Mouse (Mus musculus): ENCODE results near the gene Fgfr2. TPM values are rescaled to one million over a fixed set of nuclear protein-coding genes. Genes with fewer than 3 reads are reported as not detected.

Gene Fgfr2
- polyA plus RNA-seq, 1 experiment from 2014 or later: 133 TPM

- WGBS: 61% methylated on average over 8 of the region's 8 CpGs
- ATAC-seq (ENCODE audit: low FRiP score, low TSS enrichment): no peak
- no peak overlapping the region for H3K27ac ChIP-seq (ENCODE audit: low read depth, low read length)
Measured at GRCm38 (mm10) chr7:131187047-131187446, 1936.1 kb downstream of the Fgfr2 start.

DNA sequence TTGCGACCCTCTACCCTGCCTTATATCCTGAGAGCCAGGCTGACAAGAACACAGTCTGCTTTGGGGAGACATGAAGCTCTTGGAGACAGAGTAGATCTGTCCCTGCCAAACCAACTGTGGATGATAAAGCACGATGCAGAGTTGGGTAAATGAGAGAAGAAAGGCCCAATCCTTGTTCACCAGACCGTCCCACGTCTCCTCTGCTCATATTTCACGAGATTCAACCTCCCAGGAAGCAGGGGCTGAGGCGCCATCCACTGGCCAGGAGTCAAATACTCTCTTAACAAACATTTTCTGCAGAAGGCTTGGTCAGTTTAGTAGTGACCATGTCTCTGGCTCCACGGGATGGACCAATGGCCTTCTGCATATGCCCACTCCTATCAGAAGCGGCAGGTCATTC, 1938.8 kb downstream of the Fgfr2 start:
- Histone ChIP-seq H3K4me1 (ENCODE audit: control insufficient read depth, insufficient read depth, low read length) (no peaks in the 10 kb centered on the region), H3K27ac (ENCODE audit: low read depth, low read length) (no peak overlapping the region), H3K36me3 (ENCODE audit: control insufficient read depth, insufficient read depth, low read length) (no peaks in the 10 kb centered on the region), H3K4me3 (ENCODE audit: low read length) (no peak overlapping the region), H3K9ac (ENCODE audit: low read depth, low read length) (no peak overlapping the region), H3K27me3 (ENCODE audit: control insufficient read depth, insufficient read depth, low read length) (no peaks in the 10 kb centered on the region), H3K4me2 (replicated peaks; ENCODE audit: low read depth, low read length) (no peak overlapping the region), H3K9me3 (ENCODE audit: control insufficient read depth, low read length) (no peaks in the 10 kb centered on the region)
- 41% methylated on average over 8 of the region's 8 CpGs for WGBS
- peak; percentile 60; the same call in 1 of the 2 replicates for ATAC-seq (ENCODE audit: low FRiP score, low TSS enrichment)

More at GRCm38 (mm10) chr7:131187047-131187446, 1936.1 kb downstream of the Fgfr2 start:
- Histone ChIP-seq H3K9ac (ENCODE audit: low read depth, low read length) (no peak overlapping the region), H3K27me3 (ENCODE audit: control insufficient read depth, insufficient read depth, low read length) (no peaks in the 10 kb centered on the region), H3K36me3 (ENCODE audit: control insufficient read depth, insufficient read depth, low read length) (no peaks in the 10 kb centered on the region), H3K9me3 (ENCODE audit: control insufficient read depth, low read length) (no peaks in the 10 kb centered on the region), H3K4me3 (ENCODE audit: low read length) (no peak overlapping the region), H3K4me2 (replicated peaks; ENCODE audit: low read depth, low read length) (no peak overlapping the region), H3K4me1 (ENCODE audit: control insufficient read depth, insufficient read depth, low read length) (no peaks in the 10 kb centered on the region)

DNA sequence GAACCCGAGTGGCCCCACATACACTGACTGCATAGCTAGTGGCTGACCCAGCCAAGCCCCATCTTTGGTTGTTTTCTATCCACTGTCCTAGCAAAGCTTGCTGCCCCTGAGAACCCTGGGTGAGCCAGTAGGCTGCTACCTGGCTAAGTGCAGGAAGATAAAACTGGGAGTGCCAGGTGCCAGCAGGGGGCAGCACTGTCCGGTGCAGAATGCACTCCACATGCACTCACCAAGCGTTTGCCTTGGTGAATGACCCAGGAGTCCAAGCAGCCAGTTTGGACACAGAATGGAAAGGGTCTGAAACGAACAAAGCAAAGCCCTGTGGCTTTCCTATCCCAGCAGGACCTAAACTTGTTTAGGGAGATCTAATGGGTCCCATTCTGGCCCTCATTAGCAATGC, 1940.5 kb downstream of the Fgfr2 start:
- Histone ChIP-seq H3K4me2 (replicated peaks; ENCODE audit: low read depth, low read length) (no peak overlapping the region), H3K27ac (ENCODE audit: low read depth, low read length) (no peak overlapping the region), H3K4me3 (ENCODE audit: low read length) (no peak overlapping the region), H3K36me3 (ENCODE audit: control insufficient read depth, insufficient read depth, low read length) (no peaks in the 10 kb centered on the region), H3K27me3 (ENCODE audit: control insufficient read depth, insufficient read depth, low read length) (no peaks in the 10 kb centered on the region), H3K9me3 (ENCODE audit: control insufficient read depth, low read length) (no peaks in the 10 kb centered on the region), H3K9ac (ENCODE audit: low read depth, low read length) (no peak overlapping the region), H3K4me1 (ENCODE audit: control insufficient read depth, insufficient read depth, low read length) (no peaks in the 10 kb centered on the region)
- WGBS: 53% methylated on average over 4 of the region's 4 CpGs
- no peak for ATAC-seq (ENCODE audit: low FRiP score, low TSS enrichment)

DNA sequence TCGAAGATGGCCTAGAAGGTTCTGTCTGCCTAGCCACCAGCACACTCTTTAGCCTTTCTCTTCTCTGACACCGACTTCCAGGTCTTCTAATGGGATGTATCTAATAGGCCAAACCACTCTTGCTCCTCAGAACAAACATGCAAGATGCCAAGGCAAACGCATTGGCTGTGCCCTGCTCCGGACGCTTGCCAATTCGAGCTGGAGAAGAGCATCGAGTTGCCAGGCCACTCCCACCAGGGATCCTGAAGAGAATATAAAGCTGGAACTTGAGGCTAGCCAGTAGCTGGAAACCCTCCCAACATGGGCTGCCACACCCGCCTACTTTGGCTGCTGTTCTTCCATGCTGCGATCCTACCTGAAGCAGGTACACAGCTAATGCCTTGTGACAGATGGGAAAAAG, 1949.0 kb downstream of the Fgfr2 start, which contains the start of gene 5430419D17Rik:
5430419D17Rik (plus strand) TSS at position 282 of the 400 bp plus-strand sequence.
- Histone ChIP-seq H3K36me3 (ENCODE audit: control insufficient read depth, insufficient read depth, low read length) (no peaks in the 10 kb centered on the region), H3K9ac (ENCODE audit: low read depth, low read length) (no peak within 1 kb of the TSS), H3K4me1 (ENCODE audit: control insufficient read depth, insufficient read depth, low read length) (no peaks in the 10 kb centered on the region), H3K4me3 (ENCODE audit: low read length) (no peak within 1 kb of the TSS), H3K27me3 (ENCODE audit: control insufficient read depth, insufficient read depth, low read length) (no peaks in the 10 kb centered on the region), H3K27ac (ENCODE audit: low read depth, low read length) (no peak within 1 kb of the TSS), H3K9me3 (ENCODE audit: control insufficient read depth, low read length) (no peaks in the 10 kb centered on the region), H3K4me2 (replicated peaks; ENCODE audit: low read depth, low read length) (no peak within 1 kb of the TSS)
- ATAC-seq (ENCODE audit: low FRiP score, low TSS enrichment): no peak
- WGBS: 90% methylated on average over 9 of the region's 9 CpGs

- H3K4me2 ChIP-seq (replicated peaks; ENCODE audit: low read depth, low read length): no peak overlapping the region
- ATAC-seq (ENCODE audit: low FRiP score, low TSS enrichment): no peak
- 35% methylated on average over 2 of the region's 2 CpGs for WGBS
- H3K36me3 ChIP-seq (ENCODE audit: control insufficient read depth, insufficient read depth, low read length): no peaks in the 10 kb centered on the region
- no peaks in the 10 kb centered on the region for H3K9me3 ChIP-seq (ENCODE audit: control insufficient read depth, low read length)
- no peaks in the 10 kb centered on the region for H3K4me1 ChIP-seq (ENCODE audit: control insufficient read depth, insufficient read depth, low read length)
- no peak overlapping the region for H3K4me3 ChIP-seq (ENCODE audit: low read length)
- no peak overlapping the region for H3K27ac ChIP-seq (ENCODE audit: low read depth, low read length)
- no peak overlapping the region for H3K9ac ChIP-seq (ENCODE audit: low read depth, low read length)
- H3K27me3 ChIP-seq (ENCODE audit: control insufficient read depth, insufficient read depth, low read length): no peaks in the 10 kb centered on the region
Measured at GRCm38 (mm10) chr7:131169099-131169498, 1954.1 kb downstream of the Fgfr2 start.

- WGBS: 76% methylated on average over 3 of the region's 3 CpGs
Measured at GRCm38 (mm10) chr7:131167771-131168170, 1955.4 kb downstream of the Fgfr2 start.

GRCm38 (mm10) chr7:131162251-131162650, 1960.9 kb downstream of the Fgfr2 start:
- no peak for ATAC-seq (ENCODE audit: low FRiP score, low TSS enrichment)
- H3K36me3 ChIP-seq (ENCODE audit: control insufficient read depth, insufficient read depth, low read length): no peaks in the 10 kb centered on the region

More at GRCm38 (mm10) chr7:131167771-131168170, 1955.4 kb downstream of the Fgfr2 start:
- no peak overlapping the region for H3K4me2 ChIP-seq (replicated peaks; ENCODE audit: low read depth, low read length)
- no peak for ATAC-seq (ENCODE audit: low FRiP score, low TSS enrichment)
- no peak overlapping the region for H3K27ac ChIP-seq (ENCODE audit: low read depth, low read length)
- no peaks in the 10 kb centered on the region for H3K9me3 ChIP-seq (ENCODE audit: control insufficient read depth, low read length)
- no peak overlapping the region for H3K4me3 ChIP-seq (ENCODE audit: low read length)
- no peak overlapping the region for H3K9ac ChIP-seq (ENCODE audit: low read depth, low read length)
- no peaks in the 10 kb centered on the region for H3K36me3 ChIP-seq (ENCODE audit: control insufficient read depth, insufficient read depth, low read length)
- no peaks in the 10 kb centered on the region for H3K27me3 ChIP-seq (ENCODE audit: control insufficient read depth, insufficient read depth, low read length)
- no peaks in the 10 kb centered on the region for H3K4me1 ChIP-seq (ENCODE audit: control insufficient read depth, insufficient read depth, low read length)

GRCm38 (mm10) chr7:131153044-131153443, 1970.1 kb downstream of the Fgfr2 start:
- no peak overlapping the region for H3K27ac ChIP-seq (ENCODE audit: low read depth, low read length)
- no peak overlapping the region for H3K4me3 ChIP-seq (ENCODE audit: low read length)
- no peak overlapping the region for H3K4me2 ChIP-seq (replicated peaks; ENCODE audit: low read depth, low read length)
- no peaks in the 10 kb centered on the region for H3K4me1 ChIP-seq (ENCODE audit: control insufficient read depth, insufficient read depth, low read length)
- no peaks in the 10 kb centered on the region for H3K36me3 ChIP-seq (ENCODE audit: control insufficient read depth, insufficient read depth, low read length)
- ATAC-seq (ENCODE audit: low FRiP score, low TSS enrichment): no peak
- H3K27me3 ChIP-seq (ENCODE audit: control insufficient read depth, insufficient read depth, low read length): no peaks in the 10 kb centered on the region
- WGBS: 76% methylated on average over 5 of the region's 5 CpGs
- H3K9ac ChIP-seq (ENCODE audit: low read depth, low read length): no peak overlapping the region
- H3K9me3 ChIP-seq (ENCODE audit: control insufficient read depth, low read length): no peaks in the 10 kb centered on the region

More at GRCm38 (mm10) chr7:131162251-131162650, 1960.9 kb downstream of the Fgfr2 start:
- Histone ChIP-seq H3K4me3 (ENCODE audit: low read length) (no peak overlapping the region), H3K27me3 (ENCODE audit: control insufficient read depth, insufficient read depth, low read length) (no peaks in the 10 kb centered on the region), H3K9ac (ENCODE audit: low read depth, low read length) (no peak overlapping the region), H3K9me3 (ENCODE audit: control insufficient read depth, low read length) (no peaks in the 10 kb centered on the region), H3K27ac (ENCODE audit: low read depth, low read length) (no peak overlapping the region), H3K4me2 (replicated peaks; ENCODE audit: low read depth, low read length) (no peak overlapping the region), H3K4me1 (ENCODE audit: control insufficient read depth, insufficient read depth, low read length) (no peaks in the 10 kb centered on the region)
- 64% methylated on average over 7 of the region's 7 CpGs for WGBS

DNA sequence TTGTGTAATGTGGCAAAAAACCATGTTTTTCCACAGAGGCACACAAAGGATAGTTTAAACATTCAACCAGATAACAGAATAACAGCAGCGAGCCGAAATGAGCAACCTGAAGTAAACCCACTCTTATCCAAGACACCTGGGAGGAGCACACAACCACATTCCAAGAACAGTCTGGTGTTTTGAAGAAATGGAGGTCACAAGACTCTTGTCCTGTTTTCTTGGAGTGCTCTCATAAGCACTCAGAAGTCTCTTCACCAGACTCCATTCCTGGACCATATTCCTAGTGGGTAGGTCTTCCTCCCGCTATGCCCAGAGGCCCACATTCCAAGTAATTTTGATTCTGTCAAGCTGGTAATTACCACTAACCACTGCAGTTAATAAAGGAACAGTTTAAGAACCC, 1973.0 kb downstream of the Fgfr2 start:
- Histone ChIP-seq H3K9me3 (ENCODE audit: control insufficient read depth, low read length) (no peaks in the 10 kb centered on the region), H3K36me3 (ENCODE audit: control insufficient read depth, insufficient read depth, low read length) (no peaks in the 10 kb centered on the region), H3K9ac (ENCODE audit: low read depth, low read length) (no peak overlapping the region), H3K4me1 (ENCODE audit: control insufficient read depth, insufficient read depth, low read length) (no peaks in the 10 kb centered on the region), H3K4me3 (ENCODE audit: low read length) (no peak overlapping the region), H3K27me3 (ENCODE audit: control insufficient read depth, insufficient read depth, low read length) (no peaks in the 10 kb centered on the region), H3K27ac (ENCODE audit: low read depth, low read length) (no peak overlapping the region), H3K4me2 (replicated peaks; ENCODE audit: low read depth, low read length) (no peak overlapping the region)
- 92% methylated on average over 3 of the region's 3 CpGs for WGBS
- ATAC-seq (ENCODE audit: low FRiP score, low TSS enrichment): no peak

All from kidney, embryonic 14.5 days (tissue).